Mouse (Mus musculus) midbrain, embryonic 16.5 days (tissue): ENCODE data around the gene Tex52. TPM values are rescaled to one million over a fixed set of nuclear protein-coding genes. Genes with fewer than 3 reads are reported as not detected.

ENCODE experiments used
- ATAC-seq: fragments of 200-750 bp; cut with Nextera tagmentation; 2 replicates; pipeline ENCODE4 v1.8.0; 2017; ENCODE audit warnings: moderate TSS enrichment
- H3K27ac ChIP-seq: fragments of 300-500 bp; sonication (generic); 2 replicates; pipeline ENCODE4 v1.5.1; 2014; ENCODE audit warnings: mild to moderate bottlenecking, low read length, mixed read lengths
- H3K27me3 ChIP-seq: fragments of 300-500 bp; sonication (generic); 2 replicates; pipeline ENCODE4 v1.6.1; 2014; ENCODE audit warnings: low read depth, low read length, mixed read lengths; ENCODE audit not compliant: control insufficient read depth, insufficient read depth
- H3K36me3 ChIP-seq: fragments of 300-500 bp; sonication (generic); 2 replicates; pipeline ENCODE4 v1.6.1; 2014; ENCODE audit warnings: mild to moderate bottlenecking, low read length, moderate library complexity, mixed read lengths; ENCODE audit not compliant: control insufficient read depth, insufficient read depth
- H3K4me1 ChIP-seq: fragments of 300-500 bp; sonication (generic); 2 replicates; pipeline ENCODE4 v1.6.1; 2014; ENCODE audit warnings: mild to moderate bottlenecking, low read length, mixed read lengths; ENCODE audit not compliant: control insufficient read depth, insufficient read depth
- H3K4me2 ChIP-seq: fragments of 300-500 bp; sonication (generic); 2 replicates; pipeline ENCODE4 v1.6.1; 2014; ENCODE audit warnings: mild to moderate bottlenecking, low read length, mixed read lengths
- H3K4me3 ChIP-seq: fragments of 300-500 bp; sonication (generic); 2 replicates; pipeline ENCODE4 v1.5.1; 2014; ENCODE audit warnings: low read depth, mild to moderate bottlenecking, low read length, moderate library complexity, mixed read lengths
- H3K9ac ChIP-seq: fragments of 300-500 bp; sonication (generic); 2 replicates; pipeline ENCODE4 v1.6.1; 2014; ENCODE audit warnings: low read depth, low read length, mixed read lengths
- H3K9me3 ChIP-seq: fragments of 300-500 bp; sonication (generic); replicated peaks from 2 replicates; pipeline ENCODE4 v1.6.1; 2014; ENCODE audit warnings: mild to moderate bottlenecking, low read length, mixed read lengths; ENCODE audit not compliant: control insufficient read depth, poor library complexity, severe bottlenecking
- whole genome bisulfite sequencing: fragments of 180-500 bp; shearing (Covaris S2); extraction: QIAGEN DNeasy Blood & Tissue Kit; methylation state at CpG from one replicate; pipeline ENCODE4 v1.1.7; 2014; 5-methylcytosine and 5-hydroxymethylcytosine counted together
- polyA plus RNA-seq: library from polyadenylated mRNA; unstranded; fragments of >200 nt; fragmentation: Nextera tagmentation; extraction: Ambion mirVana; gene quantifications from 2 replicates; pipeline ENCODE4 v1.2.1, GENCODE M21; 2015

Gene Tex52
- polyA plus RNA-seq, 1 experiment from 2014 or later = 0.70 TPM

DNA sequence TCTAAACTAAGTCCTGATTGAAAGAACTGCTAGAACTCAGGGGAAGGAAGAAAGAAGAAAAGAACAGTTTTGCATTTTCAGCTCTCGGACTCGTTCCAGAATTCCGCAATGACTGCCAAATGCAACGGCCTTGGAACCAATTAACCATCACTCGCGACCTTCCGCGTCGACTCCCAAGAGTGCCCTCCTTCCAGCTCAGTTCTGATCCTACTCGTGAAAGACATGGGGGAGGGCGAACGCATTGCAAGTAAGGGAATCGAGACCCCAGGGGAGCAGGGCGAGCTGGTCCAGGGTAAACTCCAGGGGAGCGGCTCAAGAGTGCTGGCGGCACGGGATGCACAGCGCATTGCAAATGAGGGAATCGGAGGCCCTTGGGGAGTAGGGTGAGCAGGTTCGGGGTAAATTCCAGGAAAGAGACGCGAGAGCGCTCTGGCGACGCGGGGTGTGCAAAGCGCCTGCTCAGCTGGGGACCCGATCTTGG, 20.0 kb upstream of the Tex52 start:
- peak; percentile 74 for ATAC-seq
- Histone ChIP-seq H3K36me3 (peaks cover 7% of the 10 kb centered on the region; the same call in 1 of the 2 replicates), H3K9me3 (no peaks in the 10 kb centered on the region), H3K4me2 (peak overlapping the region; percentile 59), H3K27me3 (no peaks in the 10 kb centered on the region), H3K4me1 (peaks cover 10% of the 10 kb centered on the region), H3K27ac (peak overlapping the region; percentile 84), H3K9ac (peak overlapping the region; percentile 85), H3K4me3 (peak overlapping the region; percentile 78)
- under 1% methylated on average over 28 of the region's 28 CpGs for WGBS

DNA sequence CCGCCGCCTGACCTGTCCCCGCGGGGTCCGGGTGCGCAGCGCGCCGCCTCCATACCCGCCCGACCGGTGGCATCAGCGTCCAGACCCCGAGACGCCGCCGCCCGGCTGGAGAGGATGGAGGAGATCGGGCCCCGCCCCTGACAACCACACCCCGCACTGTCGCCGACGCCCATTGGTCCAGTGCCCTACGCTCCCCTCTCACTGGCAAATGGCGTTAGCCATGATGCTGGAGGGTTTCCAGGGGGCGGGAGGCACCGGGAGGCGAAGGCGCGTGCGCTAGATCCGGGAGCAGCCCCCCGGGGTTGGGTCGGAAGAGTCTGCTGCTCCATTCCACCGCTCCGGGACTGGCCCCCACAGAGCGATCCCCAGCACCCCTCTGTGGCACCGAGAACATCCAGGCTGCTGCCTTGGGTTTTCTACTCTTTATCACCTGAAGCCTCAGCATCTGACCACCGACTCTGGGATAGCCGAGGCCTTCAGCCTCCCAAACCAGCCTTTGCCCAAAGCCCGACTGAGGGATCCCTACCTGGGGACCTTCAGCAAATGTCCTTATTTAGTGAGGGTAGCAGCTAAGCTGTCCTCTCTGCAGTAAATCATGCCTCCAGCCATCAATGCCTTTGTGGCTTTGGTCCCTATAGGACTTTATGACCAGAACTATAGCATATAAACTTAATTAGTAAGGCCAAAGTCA, 19.4 kb upstream of the Tex52 start, which contains the start of gene Tulp3:
Gene Tulp3 (minus strand): TSS at position 126 of the 691 bp plus-strand sequence.
- under 1% methylated on average over 29 of the region's 42 CpGs for WGBS
- Histone ChIP-seq H3K36me3 (peaks cover 6% of the 10 kb centered on the region; the same call in 1 of the 2 replicates), H3K4me2 (peak within 1 kb of the TSS; percentile 59), H3K9me3 (no peaks in the 10 kb centered on the region), H3K4me1 (peaks cover 15% of the 10 kb centered on the region), H3K9ac (peak within 1 kb of the TSS; percentile 85), H3K27ac (peak within 1 kb of the TSS; percentile 84), H3K27me3 (no peaks in the 10 kb centered on the region), H3K4me3 (peak within 1 kb of the TSS; percentile 78)
- ATAC-seq = peak; percentile 99

DNA sequence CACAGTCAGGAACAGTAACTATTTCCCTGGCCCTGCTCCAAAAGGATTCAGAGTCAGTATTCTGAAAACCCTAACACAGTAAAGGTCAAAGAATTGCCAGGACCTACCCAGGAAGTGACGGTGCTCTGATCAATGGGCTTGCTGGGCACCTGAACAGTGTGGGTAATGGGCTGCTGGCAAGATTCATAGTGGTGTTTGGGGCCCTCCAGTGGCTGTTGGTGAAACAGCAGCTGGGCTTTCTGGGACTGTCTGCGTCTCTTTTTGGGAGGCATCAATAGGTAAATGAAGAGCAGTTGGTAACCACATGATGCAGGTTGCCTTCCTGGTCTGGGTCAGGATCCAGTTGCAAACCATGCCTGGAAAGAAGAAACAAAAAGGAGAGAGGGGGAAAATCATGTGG, 16.3 kb upstream of the Tex52 start:
- Histone ChIP-seq H3K4me3 (no peak overlapping the region), H3K9me3 (no peaks in the 10 kb centered on the region), H3K4me1 (peaks cover 25% of the 10 kb centered on the region), H3K27me3 (no peaks in the 10 kb centered on the region), H3K36me3 (0 out of 2 replicates have a peak, but pooled peaks cover 2% of the 10 kb centered on the region), H3K27ac (no peak overlapping the region), H3K9ac (no peak overlapping the region), H3K4me2 (no peak overlapping the region)
- 7% methylated on average over 2 of the region's 2 CpGs for WGBS
- no peak for ATAC-seq

DNA sequence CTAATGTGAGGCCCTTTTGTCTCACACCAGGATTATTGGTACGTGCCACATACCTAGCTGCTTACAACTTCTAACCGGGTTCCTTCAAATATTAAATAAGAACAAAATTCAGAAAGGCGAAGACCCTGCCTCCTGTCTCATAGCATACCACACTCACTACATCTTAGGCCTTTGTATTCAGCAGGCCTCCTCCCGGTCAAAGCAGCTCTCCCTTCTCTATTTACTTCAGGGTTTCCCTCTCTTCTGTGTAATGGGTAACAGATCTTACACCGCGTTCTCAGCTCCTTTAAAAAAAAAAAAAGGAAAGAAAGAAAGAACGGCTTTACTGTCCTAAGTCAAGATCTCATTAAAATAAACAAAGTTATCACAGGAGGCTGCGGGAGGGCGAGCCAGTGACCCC, 13.4 kb upstream of the Tex52 start:
- H3K4me3 ChIP-seq = peak overlapping the region; percentile 93
- no peaks in the 10 kb centered on the region for H3K9me3 ChIP-seq
- H3K9ac ChIP-seq = peak overlapping the region; percentile 90
- 0 out of 2 replicates have a peak, but pooled peaks cover 2% of the 10 kb centered on the region for H3K36me3 ChIP-seq
- H3K27ac ChIP-seq = peak overlapping the region; percentile 88
- no peaks in the 10 kb centered on the region for H3K27me3 ChIP-seq
- no peak for ATAC-seq
- 11% methylated on average over 9 of the region's 9 CpGs for WGBS
- H3K4me1 ChIP-seq = peaks cover 18% of the 10 kb centered on the region
- H3K4me2 ChIP-seq = peak overlapping the region; percentile 100

DNA sequence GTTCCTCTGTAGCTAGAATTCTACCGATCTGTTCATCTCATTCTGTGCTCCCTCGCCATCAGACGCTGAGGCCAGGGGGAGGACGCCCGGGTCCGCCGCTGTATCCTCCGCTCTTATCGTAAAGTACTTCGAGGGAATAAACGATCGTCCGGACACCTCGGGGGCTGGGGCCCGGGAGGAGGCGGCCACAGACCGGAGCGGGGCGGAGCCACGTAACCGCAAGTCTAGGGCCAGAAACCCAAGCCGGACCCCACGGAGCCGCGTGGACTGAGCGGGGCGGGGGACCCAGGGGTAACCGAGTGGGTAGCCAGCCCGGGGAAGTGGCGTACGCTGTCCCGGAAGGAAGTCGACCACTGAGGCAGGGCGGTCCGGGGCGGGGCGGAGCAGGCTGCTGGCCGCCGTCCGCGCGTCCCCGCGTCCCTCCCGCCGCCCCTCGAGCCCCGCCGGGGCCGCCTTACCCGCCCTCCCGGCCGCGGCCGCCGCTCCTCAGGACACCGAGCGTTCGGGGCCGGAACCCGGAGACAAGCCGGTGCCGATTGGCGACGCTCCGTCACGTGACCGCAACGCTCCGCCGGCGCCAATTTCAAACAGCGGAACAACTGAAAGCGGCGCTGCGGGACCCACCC, 12.8 kb upstream of the Tex52 start, which contains the start of the genes Rhno1 and Foxm1:
Gene Rhno1 (minus strand): TSS at position 531 of the 626 bp plus-strand sequence.
Gene Foxm1 (plus strand): TSS at position 587 of the 626 bp plus-strand sequence.
- Histone ChIP-seq H3K4me1 (peaks cover 18% of the 10 kb centered on the region), H3K36me3 (0 out of 2 replicates have a peak, but pooled peaks cover 2% of the 10 kb centered on the region), H3K27ac (peak within 1 kb of the TSS; percentile 88), H3K4me2 (peak within 1 kb of the TSS; percentile 100), H3K9me3 (no peaks in the 10 kb centered on the region), H3K4me3 (peak within 1 kb of the TSS; percentile 93), H3K27me3 (no peaks in the 10 kb centered on the region), H3K9ac (peak within 1 kb of the TSS; percentile 90)
- WGBS = under 1% methylated on average over 51 of the region's 76 CpGs
- peak; percentile 89 for ATAC-seq

DNA sequence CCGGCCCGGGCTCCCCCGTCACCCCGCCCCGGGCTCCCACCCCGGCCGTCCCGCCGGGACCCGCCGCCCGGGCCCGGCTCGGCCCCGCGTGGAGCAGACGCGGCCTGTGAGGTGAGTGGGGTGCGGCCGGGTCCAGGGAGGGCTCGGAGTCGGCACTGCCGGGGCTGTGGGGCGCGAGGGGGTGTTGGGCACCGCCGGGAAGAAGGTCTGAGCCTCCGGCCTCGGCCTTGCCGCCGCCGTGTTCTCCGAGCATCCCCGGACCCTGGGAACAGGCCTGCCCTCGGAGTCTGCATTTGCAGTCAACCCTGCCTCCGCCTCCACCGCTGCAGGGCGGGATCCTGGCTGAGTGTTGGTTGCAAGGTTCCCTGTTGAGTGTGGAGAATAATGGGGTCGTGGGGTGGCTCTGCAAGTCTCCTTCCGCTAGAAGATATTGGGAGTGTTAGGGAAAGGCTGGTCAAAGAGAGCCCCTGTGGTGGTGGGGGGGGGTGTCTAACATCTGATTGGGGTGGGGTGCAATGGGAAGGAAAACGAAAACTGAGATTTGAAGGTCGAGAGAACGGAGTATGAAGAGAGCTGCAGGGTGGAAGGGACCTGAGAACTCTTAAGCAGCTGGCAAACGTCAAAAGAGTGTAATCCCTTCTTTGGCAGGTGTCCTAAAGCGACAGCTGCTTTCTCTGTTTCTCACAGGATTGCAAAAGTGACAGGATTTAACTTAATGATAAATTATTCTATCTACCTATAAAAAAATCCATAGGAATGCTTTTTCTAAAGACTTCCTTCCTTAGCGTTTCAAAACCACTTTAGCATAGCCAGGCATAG, 12.0 kb upstream of the Tex52 start:
- H3K4me3 ChIP-seq = peak overlapping the region; percentile 93
- peak overlapping the region; percentile 90 for H3K9ac ChIP-seq
- ATAC-seq = peak; percentile 66
- no peaks in the 10 kb centered on the region for H3K36me3 ChIP-seq
- H3K27me3 ChIP-seq = no peaks in the 10 kb centered on the region
- no peaks in the 10 kb centered on the region for H3K9me3 ChIP-seq
- peak overlapping the region; percentile 100 for H3K4me2 ChIP-seq
- H3K4me1 ChIP-seq = peaks cover 18% of the 10 kb centered on the region
- WGBS = 1% methylated on average over 44 of the region's 46 CpGs
- H3K27ac ChIP-seq = peak overlapping the region; percentile 88; the same call in 1 of the 2 replicates

DNA sequence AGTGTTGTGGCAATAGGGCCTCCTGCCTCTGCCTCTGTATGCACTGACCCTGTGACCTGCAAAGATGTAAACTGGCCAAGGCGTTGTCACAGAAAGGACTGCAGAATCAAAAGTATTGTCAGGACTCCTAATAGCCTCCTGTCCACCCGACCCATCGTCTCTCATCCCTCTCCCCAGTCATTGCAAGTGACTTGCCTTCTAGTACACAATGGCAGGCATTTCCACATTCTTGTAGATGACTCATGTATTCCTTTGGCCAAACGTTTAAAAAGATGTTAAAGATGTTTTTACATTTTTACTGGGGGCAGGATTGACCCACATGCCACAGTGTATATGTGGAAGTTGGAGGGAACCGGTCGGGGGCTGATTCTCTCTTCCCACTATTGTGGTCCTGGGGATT, 10.5 kb upstream of the Tex52 start:
- no peak for ATAC-seq
- no peak overlapping the region for H3K4me3 ChIP-seq
- WGBS = 75% methylated on average over 6 of the region's 6 CpGs

DNA sequence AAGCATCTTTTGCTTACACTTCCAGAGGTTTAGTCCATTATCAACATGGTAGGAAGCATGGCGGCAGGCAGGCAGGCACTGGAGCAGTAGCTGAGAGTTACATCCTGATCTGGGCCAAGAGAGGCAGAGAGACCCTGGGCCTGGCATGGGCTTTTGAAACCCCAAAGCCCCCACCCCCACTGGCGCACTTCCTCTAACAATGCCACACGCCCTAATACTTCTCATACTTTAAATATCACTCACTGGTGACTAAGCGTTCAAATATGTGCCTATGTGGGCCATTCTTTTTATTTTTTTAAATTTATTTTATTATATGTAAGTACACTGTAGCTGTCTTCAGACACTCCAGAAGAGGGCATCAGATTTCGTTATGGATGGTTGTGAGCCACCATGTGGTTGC, 8.8 kb upstream of the Tex52 start:
- no peaks in the 10 kb centered on the region for H3K9me3 ChIP-seq
- 95% methylated on average over 5 of the region's 5 CpGs for WGBS
- H3K27me3 ChIP-seq = no peaks in the 10 kb centered on the region
- H3K4me3 ChIP-seq = no peak overlapping the region
- no peak overlapping the region for H3K4me2 ChIP-seq
- no peak for ATAC-seq
- no peak overlapping the region for H3K27ac ChIP-seq
- H3K4me1 ChIP-seq = peaks cover 7% of the 10 kb centered on the region
- no peak overlapping the region for H3K9ac ChIP-seq
- H3K36me3 ChIP-seq = no peaks in the 10 kb centered on the region

More for the DNA sequence above, 10.5 kb upstream of the Tex52 start:
- H3K9me3 ChIP-seq = no peaks in the 10 kb centered on the region
- no peaks in the 10 kb centered on the region for H3K27me3 ChIP-seq
- H3K36me3 ChIP-seq = no peaks in the 10 kb centered on the region
- H3K4me1 ChIP-seq = peaks cover 16% of the 10 kb centered on the region
- H3K9ac ChIP-seq = no peak overlapping the region
- H3K4me2 ChIP-seq = no peak overlapping the region
- no peak overlapping the region for H3K27ac ChIP-seq
